Mouse (Mus musculus) heart, adult 10 weeks (tissue): ENCODE data around the gene Polrmt. TPM values are rescaled to one million over a fixed set of nuclear protein-coding genes. Genes with fewer than 3 reads are reported as not detected.

Source experiments
- polyA plus RNA-seq: library from polyadenylated mRNA; stranded (reverse); fragments of 350-450 nt; fragmentation: Illumina TruSeq; extraction: RNeasy Lipid Tissue Mini Kit (QIAGEN cat#74804); gene quantifications from one replicate; pipeline ENCODE4 v1.2.3, GENCODE M21; 2014; ENCODE audit warnings: low read depth, low replicate concordance

Gene Polrmt
- 44.1 TPM for polyA plus RNA-seq

DNA sequence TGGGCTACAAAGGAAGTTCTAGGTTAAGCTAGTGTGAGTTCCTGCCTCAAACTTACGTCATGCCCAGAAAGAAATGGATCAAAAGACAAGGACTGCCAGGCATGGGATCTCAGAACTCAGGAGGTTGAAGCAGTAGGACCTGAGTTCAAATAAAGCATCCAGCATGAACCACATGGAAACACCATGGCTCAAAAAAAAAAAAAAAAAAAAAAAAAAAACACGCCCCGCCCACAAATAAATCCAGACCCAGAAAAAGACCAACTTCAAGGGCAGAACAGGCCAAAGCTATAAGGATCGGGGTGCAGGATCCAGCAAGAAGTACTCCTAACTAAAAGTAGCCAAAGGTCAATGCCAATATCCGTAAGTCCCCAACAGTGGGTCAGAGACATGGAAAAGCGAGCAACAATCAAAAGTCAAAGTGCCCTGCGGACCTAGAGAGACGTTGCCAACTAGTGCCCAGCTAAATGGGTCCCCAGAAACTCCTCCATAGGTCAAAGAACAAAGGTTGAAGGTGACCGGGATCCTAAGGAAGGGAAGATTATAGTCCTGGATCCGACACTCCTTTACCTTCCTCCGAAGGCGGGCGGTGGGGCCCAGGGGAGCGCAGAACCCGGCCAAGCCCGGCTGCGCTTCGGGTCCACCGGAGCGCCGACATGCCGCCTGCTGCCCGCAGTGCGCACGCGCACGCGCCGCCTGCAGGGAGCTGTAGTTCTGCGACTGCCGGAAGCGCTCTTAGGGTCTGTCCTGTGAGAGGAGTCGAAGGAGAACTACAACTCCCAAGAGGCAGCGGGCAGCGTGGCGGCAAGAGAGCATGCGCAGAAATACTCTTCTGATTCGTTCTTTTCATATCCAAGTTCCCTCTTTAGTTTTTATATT, at the start of gene Polrmt:
Gene Polrmt (minus strand): TSS at position 684 of the 876 bp plus-strand sequence.

DNA sequence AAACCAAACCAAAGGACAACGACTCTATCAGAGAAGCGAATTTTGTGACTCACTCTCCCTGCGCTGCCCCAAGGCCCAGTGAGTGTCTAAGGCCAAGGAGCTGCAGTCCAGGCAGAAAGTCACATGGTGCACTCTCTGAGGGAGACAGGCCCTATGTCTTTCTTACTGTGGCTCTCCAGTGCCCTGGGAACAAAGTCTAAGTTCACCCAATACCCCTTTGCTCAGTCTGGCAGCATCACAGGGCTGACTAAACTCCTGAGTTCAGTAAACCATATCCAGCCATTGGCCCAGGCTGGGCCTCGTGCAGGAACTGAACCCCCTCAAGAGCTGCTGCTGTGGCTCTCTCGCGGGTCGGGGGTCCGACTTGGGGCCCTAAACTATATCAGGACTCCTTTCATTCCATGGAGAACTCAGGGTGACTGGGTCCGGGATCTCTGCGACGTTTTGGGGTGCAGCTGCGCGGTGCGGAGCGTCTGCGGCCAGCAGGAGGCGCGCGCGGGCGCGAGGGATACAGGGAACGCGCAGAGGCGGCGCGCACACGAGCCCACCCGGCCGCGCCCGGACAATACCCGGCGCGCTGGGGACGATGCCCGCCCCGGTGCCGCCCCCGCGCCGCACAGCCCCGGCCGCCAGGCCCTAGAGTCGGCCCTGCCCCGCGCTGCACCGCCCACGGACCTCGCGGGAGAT, 46.8 kb upstream of the Polrmt start, which contains the start of gene Palm:
Gene Palm (plus strand): TSS at position 522 of the 687 bp plus-strand sequence.

DNA sequence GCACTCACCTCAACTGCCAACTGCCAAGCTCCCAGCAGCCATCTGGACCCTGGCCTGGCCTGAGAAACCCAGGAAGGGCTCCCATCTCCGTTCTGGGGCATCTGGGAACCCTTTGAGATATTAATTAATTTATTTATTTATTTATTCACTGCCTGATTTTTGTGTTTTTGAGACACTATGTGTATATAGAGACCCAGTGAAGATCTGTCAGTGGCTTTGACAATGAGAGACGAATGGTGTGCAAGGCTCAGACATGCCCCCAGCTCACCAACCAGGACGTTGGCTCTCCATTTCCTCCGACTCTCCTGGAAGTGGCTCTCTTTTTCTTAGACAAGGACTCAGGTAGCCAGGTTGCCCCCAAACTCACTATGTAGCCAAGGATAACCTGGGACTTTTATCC, 44.5 kb upstream of the Polrmt start, which contains the start of gene Prss57:
Gene Prss57 (minus strand): TSS at position 101 of the 400 bp plus-strand sequence.

DNA sequence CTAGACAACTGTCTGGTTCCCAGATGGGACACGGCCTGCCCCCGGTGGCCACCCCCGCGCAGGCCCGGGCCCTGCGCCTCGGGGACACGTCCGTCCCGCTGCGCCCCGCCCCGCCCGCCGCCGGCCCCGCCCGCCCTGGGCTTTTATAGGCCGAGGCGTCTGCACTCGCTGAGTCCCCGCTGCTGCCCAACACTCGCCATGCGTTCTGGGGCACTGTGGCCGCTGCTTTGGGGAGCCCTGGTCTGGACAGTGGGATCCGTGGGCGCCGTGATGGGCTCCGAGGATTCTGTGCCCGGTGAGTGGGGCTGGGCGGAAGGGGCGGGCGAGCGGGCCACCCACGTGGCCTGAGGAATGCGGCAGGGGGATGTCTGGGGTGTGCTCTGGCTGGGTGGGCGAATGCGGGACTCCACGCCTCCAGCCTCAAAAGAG, 30.7 kb upstream of the Polrmt start, which contains the start of gene Fstl3:
Gene Fstl3 (plus strand): TSS at position 170 of the 429 bp plus-strand sequence.

DNA sequence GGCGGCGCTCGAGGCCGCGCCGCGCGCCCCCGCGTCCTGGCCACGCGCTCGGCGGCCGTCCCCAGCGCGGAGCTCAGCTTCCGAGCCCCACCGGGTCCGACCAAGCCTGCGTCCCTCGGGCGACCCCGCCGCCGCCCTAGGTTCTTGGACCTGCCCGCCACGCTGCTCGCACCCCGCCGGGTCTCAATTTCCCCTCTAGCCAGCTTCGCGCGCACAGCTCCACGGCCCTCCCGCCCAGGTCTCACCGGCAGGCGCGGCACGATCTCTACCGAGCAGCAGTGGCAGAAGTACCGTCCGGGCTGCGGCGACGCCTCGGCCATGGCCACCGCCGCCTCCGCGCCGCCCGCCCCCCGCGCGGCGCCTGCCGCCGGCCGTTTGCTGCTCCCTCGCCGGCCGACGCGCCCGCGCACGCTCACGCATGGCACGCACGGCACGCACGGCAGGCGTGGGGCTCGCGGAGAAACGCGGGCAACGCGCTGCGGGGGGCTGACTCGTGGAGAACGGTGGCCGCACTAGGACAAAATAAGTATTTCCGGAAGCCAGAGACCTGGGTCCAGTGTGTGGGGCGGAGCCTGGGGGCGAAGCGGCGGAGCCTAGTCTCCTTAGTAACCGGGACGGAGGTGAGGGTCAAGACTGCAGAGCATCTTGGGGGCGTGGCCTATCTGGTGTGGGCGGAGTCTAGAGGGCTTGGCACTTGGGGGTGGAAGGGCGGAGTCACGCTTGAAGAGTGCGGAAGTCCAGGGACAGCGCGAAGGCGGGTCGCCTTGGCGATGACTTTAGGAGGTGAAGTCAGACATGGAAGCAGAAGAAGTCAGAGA, 20.3 kb upstream of the Polrmt start, which contains the start of gene Rnf126:
Gene Rnf126 (minus strand): TSS at position 445 of the 818 bp plus-strand sequence.

DNA sequence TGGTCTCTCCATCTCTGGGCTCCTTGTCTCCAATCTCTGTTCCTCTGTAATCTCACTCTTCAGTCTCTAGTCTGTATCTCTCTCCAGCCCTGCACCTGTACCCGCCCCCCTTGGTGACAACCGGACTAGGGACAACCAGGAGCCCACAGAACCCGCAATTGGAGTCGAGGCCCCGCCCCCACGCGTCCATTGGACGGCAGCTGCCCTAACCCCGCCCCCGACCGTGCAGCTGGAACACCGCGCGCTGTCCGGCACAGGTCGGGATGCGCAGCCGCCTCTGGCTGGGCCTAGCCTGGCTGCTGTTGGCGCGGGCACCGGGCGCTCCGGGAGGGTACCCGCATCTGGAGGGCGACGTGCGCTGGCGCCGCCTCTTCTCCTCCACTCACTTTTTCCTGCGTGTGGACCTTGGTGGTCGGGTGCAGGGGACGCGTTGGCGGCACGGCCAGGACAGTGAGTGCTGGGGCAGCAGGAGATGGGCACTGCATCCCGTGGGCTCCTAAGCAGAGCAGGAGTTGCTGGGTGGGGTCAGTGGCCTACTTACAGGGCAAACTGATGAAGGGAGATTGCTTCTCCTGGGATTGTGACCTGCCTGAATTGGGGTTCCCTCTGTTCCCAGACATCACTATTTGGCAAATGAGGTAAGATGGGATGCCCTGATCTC, 8.6 kb upstream of the Polrmt start, which contains the start of gene Fgf22:
Gene Fgf22 (plus strand): TSS at position 221 of the 661 bp plus-strand sequence.

DNA sequence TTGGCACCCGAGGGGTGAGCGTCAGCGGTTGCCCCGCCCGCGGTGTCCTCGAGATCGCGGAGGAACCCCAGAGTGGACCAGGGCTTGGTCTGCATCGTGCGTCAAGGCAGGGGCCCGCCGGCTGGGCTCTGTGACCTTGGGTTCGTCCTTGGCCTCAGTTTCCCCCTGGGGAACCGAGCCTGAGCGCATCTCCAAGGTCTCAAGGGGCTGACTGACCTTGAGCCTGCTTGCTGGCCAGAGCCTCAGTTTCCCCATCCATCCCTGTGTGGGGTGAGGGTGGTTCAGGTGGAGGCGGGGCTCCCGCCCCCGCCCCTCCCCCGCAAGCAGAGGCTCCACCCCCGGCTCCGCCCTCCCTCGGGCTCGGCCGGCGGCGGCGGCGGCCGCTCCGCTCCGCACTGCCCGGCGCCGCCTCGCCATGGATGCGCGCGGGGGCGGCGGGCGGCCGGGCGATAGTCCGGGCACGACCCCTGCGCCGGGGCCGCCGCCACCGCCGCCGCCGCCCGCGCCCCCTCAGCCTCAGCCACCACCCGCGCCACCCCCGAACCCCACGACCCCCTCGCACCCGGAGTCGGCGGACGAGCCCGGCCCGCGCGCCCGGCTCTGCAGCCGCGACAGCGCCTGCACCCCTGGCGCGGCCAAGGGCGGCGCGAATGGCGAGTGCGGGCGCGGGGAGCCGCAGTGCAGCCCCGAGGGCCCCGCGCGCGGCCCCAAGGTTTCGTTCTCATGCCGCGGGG, 30.0 kb downstream of the Polrmt start, which contains the start of gene Hcn2:
Gene Hcn2 (plus strand): TSS at position 381 of the 734 bp plus-strand sequence.

DNA sequence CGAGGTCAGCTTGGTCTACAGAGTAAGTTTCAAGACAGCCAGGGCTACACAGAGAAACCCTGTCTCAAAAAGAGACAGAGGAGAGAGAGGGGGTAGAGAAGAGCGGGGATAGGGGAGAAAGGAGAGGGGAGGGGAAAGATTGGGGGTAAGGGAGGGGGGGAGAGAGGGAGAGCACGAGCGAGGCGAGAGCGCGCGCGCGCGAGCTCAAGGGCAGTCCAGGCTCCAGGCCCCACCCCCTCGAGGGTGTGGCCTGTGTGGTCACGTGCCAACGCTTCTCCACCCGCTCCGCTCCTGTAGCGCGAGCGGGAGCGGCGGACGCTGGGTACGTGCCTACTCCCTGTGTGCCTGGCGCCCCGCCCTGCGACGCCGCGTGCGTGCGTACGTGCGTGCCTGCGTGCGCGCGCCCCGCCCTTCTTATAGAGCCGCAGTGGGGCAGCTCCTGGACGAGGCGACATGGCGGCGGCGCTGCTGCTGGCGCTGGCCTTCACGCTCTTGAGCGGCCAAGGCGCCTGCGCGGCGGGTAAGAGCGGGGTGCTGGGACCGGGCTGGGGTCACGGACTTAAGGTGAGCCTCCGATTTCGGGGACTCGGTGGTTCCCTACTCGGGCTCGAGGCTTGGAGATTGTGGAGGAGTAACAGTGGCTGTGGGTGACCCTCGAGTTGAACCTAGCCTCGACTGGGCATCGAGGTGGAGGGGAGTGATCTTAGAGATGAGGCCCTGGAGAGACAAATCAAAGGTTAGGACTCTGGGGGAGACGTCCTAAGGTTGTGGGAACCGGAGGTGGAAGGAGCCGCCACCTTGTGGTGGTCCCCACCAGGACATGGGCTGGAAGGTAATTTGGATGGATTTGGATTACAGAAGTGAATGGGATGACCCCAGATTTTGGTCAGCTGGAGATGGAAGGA, 42.1 kb downstream of the Polrmt start, which contains the start of gene Bsg:
Gene Bsg (plus strand): TSS at position 427 of the 905 bp plus-strand sequence.

DNA sequence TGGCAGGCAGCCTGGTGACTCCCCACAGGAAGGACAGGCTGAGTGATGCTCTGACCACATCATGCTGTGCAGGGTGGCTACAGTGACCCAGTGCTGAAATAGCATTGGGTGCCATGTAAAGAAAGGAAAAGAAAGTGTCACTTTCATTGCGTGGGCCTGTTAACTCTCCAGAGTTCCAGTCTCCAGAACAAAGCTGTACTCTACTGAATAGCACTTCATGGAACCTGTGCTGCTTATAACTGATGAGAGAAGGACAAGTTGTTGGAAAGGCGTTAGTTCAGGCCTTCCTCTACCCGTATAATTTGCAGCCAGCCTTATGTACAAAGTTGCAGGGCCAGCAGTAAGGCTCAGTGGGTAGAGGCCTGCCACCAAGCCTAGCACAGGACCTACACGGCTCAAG, 57.7 kb downstream of the Polrmt start, which contains the start of gene Gzmm:
Gene Gzmm (plus strand): TSS at position 301 of the 400 bp plus-strand sequence.

Other genes with a start within 250 kb of the Polrmt start
- gene Plpp2, start 212.8 kb downstream of the Polrmt start, polyA plus RNA-seq: 3.2 TPM
- gene Mier2, start 191.4 kb downstream of the Polrmt start, polyA plus RNA-seq: 14.6 TPM
- not detected for gene Theg, start 159.2 kb downstream of the Polrmt start, polyA plus RNA-seq
- gene C2cd4c, start 132.6 kb downstream of the Polrmt start, polyA plus RNA-seq: not detected
- 2.7 TPM for gene Shc2, start 108.7 kb downstream of the Polrmt start, polyA plus RNA-seq
- not detected for gene Odf3l2, start 100.8 kb downstream of the Polrmt start, polyA plus RNA-seq
- gene Madcam1, start 82.0 kb downstream of the Polrmt start, polyA plus RNA-seq: not detected
- gene Tpgs1, start 77.2 kb downstream of the Polrmt start, polyA plus RNA-seq: 15.6 TPM
- 255 TPM for gene Cdc34, start 64.4 kb downstream of the Polrmt start, polyA plus RNA-seq
- 9.9 TPM for gene Gzmm, start 57.6 kb downstream of the Polrmt start, polyA plus RNA-seq
- 2,003 TPM for gene Bsg, start 42.1 kb downstream of the Polrmt start, polyA plus RNA-seq
- gene Hcn2, start 29.9 kb downstream of the Polrmt start, polyA plus RNA-seq: 13.4 TPM
- gene Fgf22, start 8.5 kb upstream of the Polrmt start, polyA plus RNA-seq: not detected
- gene Rnf126, start 20.4 kb upstream of the Polrmt start, polyA plus RNA-seq: 22.6 TPM
- gene Fstl3, start 30.7 kb upstream of the Polrmt start, polyA plus RNA-seq: 8.3 TPM
- gene Prss57, start 44.4 kb upstream of the Polrmt start, polyA plus RNA-seq: not detected
- 53.4 TPM for gene Palm, start 47.0 kb upstream of the Polrmt start, polyA plus RNA-seq
- 0.99 TPM for gene Misp, start 74.4 kb upstream of the Polrmt start, polyA plus RNA-seq
- 38.6 TPM for gene Ptbp1, start 107.8 kb upstream of the Polrmt start, polyA plus RNA-seq
- gene Prtn3, start 127.9 kb upstream of the Polrmt start, polyA plus RNA-seq: not detected
- gene Plppr3, start 128.1 kb upstream of the Polrmt start, polyA plus RNA-seq: 0.34 TPM
- not detected for gene Elane, start 139.7 kb upstream of the Polrmt start, polyA plus RNA-seq
- gene Cfd, start 144.3 kb upstream of the Polrmt start, polyA plus RNA-seq: 72.1 TPM
- 25.5 TPM for gene Med16, start 162.3 kb upstream of the Polrmt start, polyA plus RNA-seq
- gene Gm26602, start 164.3 kb upstream of the Polrmt start, polyA plus RNA-seq: not detected
- 0.55 TPM for gene Kiss1r, start 170.4 kb upstream of the Polrmt start, polyA plus RNA-seq
- gene R3hdm4, start 174.6 kb upstream of the Polrmt start, polyA plus RNA-seq: 70.4 TPM
- gene Arid3a, start 180.5 kb upstream of the Polrmt start, polyA plus RNA-seq: 1.1 TPM
- 21.5 TPM for gene Wdr18, start 213.6 kb upstream of the Polrmt start, polyA plus RNA-seq
- 0.18 TPM for gene Grin3b, start 224.1 kb upstream of the Polrmt start, polyA plus RNA-seq
- gene Tmem259, start 237.7 kb upstream of the Polrmt start, polyA plus RNA-seq: 104 TPM
- 40.1 TPM for gene Cnn2, start 242.0 kb upstream of the Polrmt start, polyA plus RNA-seq
- gene Abca7, start 249.9 kb upstream of the Polrmt start, polyA plus RNA-seq: 7.2 TPM